21 mouse cellular contexts compared by ENCODE assay signal in genomic region chr4:140946048-140946447, GRCm38 (mm10). TPM values are rescaled to one million over a fixed set of nuclear protein-coding genes. Genes with fewer than 3 reads are reported as not detected.
DNase-seq lines count a peak whose midpoint lies in the region; ATAC-seq and TF ChIP-seq lines count a peak whose summit lies in the region.
"Had no signal": no experiment of that assay in that cellular context is flagged by ENCODE, and none has a peak within 500 bp of the region (broad histone marks: within the 10 kb centered on the region; RNA-seq: fewer than 3 reads in every experiment).

No protein-coding gene starts in this region.

- H3K27me3 ChIP-seq in kidney, embryonic 14.5 days (ENCODE audit: control insufficient read depth, insufficient read depth, low read length) = no peaks in the 10 kb centered on the region
- H3K27me3 ChIP-seq in stomach, embryonic 15.5 days (replicated peaks) = no peaks in the 10 kb centered on the region
- no peaks in the 10 kb centered on the region for H3K27me3 ChIP-seq in stomach, postnatal 0 days (ENCODE audit: control insufficient read depth, insufficient read depth, low read length)
- H3K27me3 ChIP-seq in MEL (ENCODE audit: control insufficient read depth in 1 of 2, insufficient read depth in 2 of 2, low read length in 2 of 2) = no peaks in the 10 kb centered on the region
- H3K27me3 ChIP-seq in midbrain, embryonic 14.5 days (ENCODE audit: control insufficient read depth, insufficient read depth, low read length) = no peaks in the 10 kb centered on the region
- H3K27me3 ChIP-seq: heart, embryonic 13.5 days had no signal

- ATAC-seq in kidney, embryonic 14.5 days (ENCODE audit: low FRiP score, low TSS enrichment) = peak; percentile 40
- peak; percentile 31; the same call in 1 of the 2 replicates for ATAC-seq in stomach, embryonic 15.5 days (ENCODE audit: insufficient read depth, low FRiP score, low read depth)
- ATAC-seq in stomach, postnatal 0 days (ENCODE audit: low FRiP score, low TSS enrichment) = no peak
- peak; percentile 43 for ATAC-seq in megakaryocyte progenitor cell, adult 5-6 weeks (replicated peaks; ENCODE audit: poor library complexity)
- no peak for ATAC-seq in midbrain, embryonic 14.5 days (ENCODE audit: low FRiP score, low TSS enrichment)
- ATAC-seq: forebrain, embryonic 14.5 days had no signal

- no peaks in the 10 kb centered on the region for H3K79me2 ChIP-seq in MEL (ENCODE audit: control insufficient read depth, insufficient read depth, low read length, poor library complexity)

- H3K9ac ChIP-seq in kidney, embryonic 14.5 days (ENCODE audit: low read depth, low read length) = no peak overlapping the region
- no peak overlapping the region for H3K9ac ChIP-seq in stomach, embryonic 15.5 days
- H3K9ac ChIP-seq in stomach, postnatal 0 days (ENCODE audit: low read length) = no peak overlapping the region
- no peak overlapping the region for H3K9ac ChIP-seq in MEL (ENCODE audit: control insufficient read depth, low read depth, low read length, poor library complexity, severe bottlenecking)
- no peak overlapping the region for H3K9ac ChIP-seq in midbrain, embryonic 14.5 days (replicated peaks; ENCODE audit: low read length)
- H3K9ac ChIP-seq: heart, embryonic 13.5 days had no signal

- H3K4me2 ChIP-seq in kidney, embryonic 14.5 days (replicated peaks; ENCODE audit: low read depth, low read length) = no peak overlapping the region
- H3K4me2 ChIP-seq in stomach, embryonic 15.5 days = no peak overlapping the region
- H3K4me2 ChIP-seq in stomach, postnatal 0 days (replicated peaks; ENCODE audit: low read depth) = no peak overlapping the region
- no peak overlapping the region for H3K4me2 ChIP-seq in midbrain, embryonic 14.5 days (ENCODE audit: low read length)
- H3K4me2 ChIP-seq: heart, embryonic 13.5 days; hindbrain, embryonic 13.5 days; midbrain, embryonic 11.5 days had no signal

- H3K36me3 ChIP-seq in kidney, embryonic 14.5 days (ENCODE audit: control insufficient read depth, insufficient read depth, low read length) = no peaks in the 10 kb centered on the region
- no peaks in the 10 kb centered on the region for H3K36me3 ChIP-seq in stomach, embryonic 15.5 days
- H3K36me3 ChIP-seq in stomach, postnatal 0 days (ENCODE audit: control insufficient read depth, insufficient read depth, low read length) = no peaks in the 10 kb centered on the region
- peaks cover 0 to 12% of the 10 kb centered on the region in 2 experiments; a peak in 2 of 4 replicates for H3K36me3 ChIP-seq in MEL (ENCODE audit: control insufficient read depth in 1 of 2, insufficient read depth in 2 of 2, low read length in 2 of 2)
- no peaks in the 10 kb centered on the region for H3K36me3 ChIP-seq in midbrain, embryonic 14.5 days (ENCODE audit: control insufficient read depth, insufficient read depth, low read length)
- H3K36me3 ChIP-seq: heart, embryonic 13.5 days; hindbrain, embryonic 13.5 days had no signal

- no peak for TF ChIP-seq RAD21 in MEL (IDR thresholded peaks at IDR 0.05; ENCODE audit: low read depth, low read length)

- no peak for DNase-seq in kidney, postnatal 10 days
- DNase-seq in stomach, postnatal 0 days (ENCODE audit: low spot score) = no peak
- peak; percentile 67 for DNase-seq in MEL (ENCODE audit: low read depth, low spot score)
- no peak for DNase-seq in right cerebral cortex, postnatal 10 days (ENCODE audit: low spot score in 2 of 2)
- DNase-seq in midbrain, embryonic 14.5 days = no peak
- DNase-seq: adrenal gland, postnatal 10 days; cerebellum, adult 8-10 months; gastrocnemius, postnatal 36 days; heart, adult 2 months; heart, postnatal 36 days; kidney, adult 2 months; kidney, postnatal 14 days; left cerebral cortex, postnatal 4 days; lung, postnatal 14 days had no signal

- no peak for TF ChIP-seq CTCF in stomach, postnatal 0 days (IDR thresholded peaks at IDR 0.05; ENCODE audit: low read depth)
- no peak for TF ChIP-seq CTCF in MEL (IDR thresholded peaks at IDR 0.05 in 2 of 3, conservative IDR thresholded peaks at IDR 0.05 in 1 of 3; ENCODE audit: control insufficient read depth in 1 of 3, insufficient read depth in 1 of 3, low read depth in 2 of 3, low read length in 3 of 3, poor library complexity in 1 of 3, severe bottlenecking in 1 of 3)

- TF ChIP-seq EP300 in stomach, postnatal 0 days (optimal IDR thresholded peaks at IDR 0.05) = no peak
- TF ChIP-seq EP300 in MEL (IDR thresholded peaks at IDR 0.05; ENCODE audit: low read depth in 1 of 2, low read length in 2 of 2) = peak; percentile 56 to 68

- TF ChIP-seq POLR2A in MEL (IDR thresholded peaks at IDR 0.05; ENCODE audit: control insufficient read depth in 1 of 2, insufficient read depth in 1 of 2, low read depth in 1 of 2, low read length in 2 of 2, poor library complexity in 1 of 2) = no peak

- H3K27ac ChIP-seq in kidney, embryonic 14.5 days (ENCODE audit: low read depth, low read length) = no peak overlapping the region
- H3K27ac ChIP-seq in stomach, embryonic 15.5 days = no peak overlapping the region
- no peak overlapping the region for H3K27ac ChIP-seq in stomach, postnatal 0 days (replicated peaks)
- no peak overlapping the region for H3K27ac ChIP-seq in MEL (ENCODE audit: control insufficient read depth, low read depth, low read length)
- H3K27ac ChIP-seq in midbrain, embryonic 14.5 days (replicated peaks; ENCODE audit: low read depth, low read length) = no peak overlapping the region
- H3K27ac ChIP-seq: heart, adult 2 months; heart, embryonic 13.5 days; hindbrain, embryonic 13.5 days had no signal

- 64% methylated on average over 4 of the region's 4 CpGs for WGBS in kidney, embryonic 14.5 days
- 41% methylated on average over 4 of the region's 4 CpGs for WGBS in stomach, embryonic 15.5 days
- 38% methylated on average over 4 of the region's 4 CpGs for WGBS in stomach, postnatal 0 days
- WGBS in midbrain, embryonic 14.5 days = 82% methylated on average over 4 of the region's 4 CpGs

- peaks cover 8% of the 10 kb centered on the region; the same call in 1 of the 2 replicates for H3K4me1 ChIP-seq in kidney, embryonic 14.5 days (ENCODE audit: control insufficient read depth, insufficient read depth, low read length)
- H3K4me1 ChIP-seq in stomach, embryonic 15.5 days = no peaks in the 10 kb centered on the region
- no peaks in the 10 kb centered on the region for H3K4me1 ChIP-seq in stomach, postnatal 0 days (replicated peaks; ENCODE audit: control insufficient read depth, insufficient read depth)
- H3K4me1 ChIP-seq in MEL (ENCODE audit: control insufficient read depth in 1 of 2, insufficient read depth in 2 of 2, low read length in 2 of 2) = peaks cover 5 to 23% of the 10 kb centered on the region in 2 experiments; a peak in 3 of 4 replicates
- no peaks in the 10 kb centered on the region for H3K4me1 ChIP-seq in midbrain, embryonic 14.5 days (ENCODE audit: control insufficient read depth, insufficient read depth, low read length)
- H3K4me1 ChIP-seq: hindbrain, embryonic 13.5 days had no signal

- no peak overlapping the region for H3K4me3 ChIP-seq in kidney, embryonic 14.5 days (ENCODE audit: low read length)
- no peak overlapping the region for H3K4me3 ChIP-seq in stomach, embryonic 15.5 days (replicated peaks)
- no peak overlapping the region for H3K4me3 ChIP-seq in stomach, postnatal 0 days (ENCODE audit: low read depth, low read length)
- H3K4me3 ChIP-seq in MEL (ENCODE audit: control insufficient read depth in 1 of 2, insufficient read depth in 1 of 2, low read depth in 2 of 2, low read length in 2 of 2) = no peak overlapping the region
- H3K4me3 ChIP-seq in midbrain, embryonic 14.5 days (replicated peaks; ENCODE audit: low read depth, low read length) = no peak overlapping the region
- H3K4me3 ChIP-seq: heart, adult 2 months; heart, embryonic 13.5 days; hindbrain, embryonic 13.5 days had no signal

- H3K9me3 ChIP-seq in kidney, embryonic 14.5 days (ENCODE audit: control insufficient read depth, low read length) = no peaks in the 10 kb centered on the region
- no peaks in the 10 kb centered on the region for H3K9me3 ChIP-seq in stomach, embryonic 15.5 days
- no peaks in the 10 kb centered on the region for H3K9me3 ChIP-seq in stomach, postnatal 0 days (ENCODE audit: control insufficient read depth, low read length)
- H3K9me3 ChIP-seq in MEL (replicated peaks; ENCODE audit: insufficient read depth, low read length) = no peaks in the 10 kb centered on the region
- no peaks in the 10 kb centered on the region for H3K9me3 ChIP-seq in midbrain, embryonic 14.5 days (ENCODE audit: control insufficient read depth, low read length)
- H3K9me3 ChIP-seq: hindbrain, embryonic 13.5 days had no signal

RNA-seq across cellular contexts. Expression of gene Sdhb, which starts 15.0 kb away (rescaled TPM):
- polyA plus RNA-seq in kidney, embryonic 14.5 days (2014; fragmentation: Nextera tagmentation; extraction: Ambion mirVana) = 442 and 499 TPM in 2 replicates
- polyA plus RNA-seq in stomach, embryonic 15.5 days (2015; fragmentation: Nextera tagmentation; extraction: Ambion mirVana) = 419 and 423 TPM in 2 replicates
- polyA plus RNA-seq in stomach, postnatal 0 days (2015; fragmentation: Nextera tagmentation; extraction: Ambion mirVana) = 374 and 382 TPM in 2 replicates
- 271 and 292 TPM in 2 replicates for total RNA-seq in MEL (2012; rRNA removed)
- 100 to 1,000 TPM; 342 to 414 TPM for polyA plus RNA-seq in MEL (2012; ENCODE audit: insufficient read depth in 1 of 2, insufficient read length in 2 of 2, low read depth in 1 of 2, low replicate concordance in 2 of 2, missing spikeins in 1 of 2)
- 160 and 167 TPM in 2 replicates for total RNA-seq in megakaryocyte progenitor cell, adult 5-6 weeks (2015)
- 91.4 and 129 TPM in 2 replicates for total RNA-seq in megakaryocyte progenitor cell, adult 5-6 weeks (2017)
- polyA plus RNA-seq in midbrain, embryonic 14.5 days (2014; fragmentation: Nextera tagmentation; extraction: Ambion mirVana) = 456 and 524 TPM in 2 replicates

RNA-seq across cellular contexts. Expression of gene Padi2, which starts 39.9 kb away (rescaled TPM):
- 13.9 and 22.6 TPM in 2 replicates for polyA plus RNA-seq in kidney, embryonic 14.5 days (2014; fragmentation: Nextera tagmentation; extraction: Ambion mirVana)
- 2.7 and 3.0 TPM in 2 replicates for polyA plus RNA-seq in stomach, embryonic 15.5 days (2015; fragmentation: Nextera tagmentation; extraction: Ambion mirVana)
- 0.64 and 0.69 TPM in 2 replicates for polyA plus RNA-seq in stomach, postnatal 0 days (2015; fragmentation: Nextera tagmentation; extraction: Ambion mirVana)
- total RNA-seq in MEL (2012; rRNA removed) = 0.07 and 0.27 TPM in 2 replicates
- polyA plus RNA-seq in MEL (2012; ENCODE audit: insufficient read depth in 1 of 2, insufficient read length in 2 of 2, low read depth in 1 of 2, low replicate concordance in 2 of 2, missing spikeins in 1 of 2) = under 1 TPM in 1 of 2 experiments, not detected in 1; 0.07 TPM
- total RNA-seq in megakaryocyte progenitor cell, adult 5-6 weeks (2015) = 5.5 and 5.7 TPM in 2 replicates
- total RNA-seq in megakaryocyte progenitor cell, adult 5-6 weeks (2017) = 4.8 and 5.0 TPM in 2 replicates
- 1.1 and 1.7 TPM in 2 replicates for polyA plus RNA-seq in midbrain, embryonic 14.5 days (2014; fragmentation: Nextera tagmentation; extraction: Ambion mirVana)

RNA-seq across cellular contexts. Expression of gene Atp13a2, which starts 40.6 kb away (rescaled TPM):
- polyA plus RNA-seq in kidney, embryonic 14.5 days (2014; fragmentation: Nextera tagmentation; extraction: Ambion mirVana) = 26.5 and 39.5 TPM in 2 replicates
- polyA plus RNA-seq in stomach, embryonic 15.5 days (2015; fragmentation: Nextera tagmentation; extraction: Ambion mirVana) = 42.7 and 45.9 TPM in 2 replicates
- polyA plus RNA-seq in stomach, postnatal 0 days (2015; fragmentation: Nextera tagmentation; extraction: Ambion mirVana) = 14.4 and 15.9 TPM in 2 replicates
- 27.3 and 29.0 TPM in 2 replicates for total RNA-seq in MEL (2012; rRNA removed)
- 10 to 100 TPM in 1 of 2 experiments, not detected in 1; 65.4 TPM for polyA plus RNA-seq in MEL (2012; ENCODE audit: insufficient read depth in 1 of 2, insufficient read length in 2 of 2, low read depth in 1 of 2, low replicate concordance in 2 of 2, missing spikeins in 1 of 2)
- 9.0 and 13.1 TPM in 2 replicates for total RNA-seq in megakaryocyte progenitor cell, adult 5-6 weeks (2015)
- 19.2 and 23.4 TPM in 2 replicates for total RNA-seq in megakaryocyte progenitor cell, adult 5-6 weeks (2017)
- 162 and 173 TPM in 2 replicates for polyA plus RNA-seq in midbrain, embryonic 14.5 days (2014; fragmentation: Nextera tagmentation; extraction: Ambion mirVana)

Comparison
In these comparisons a context has a peak if more than half of its experiments do, and no peak if none do; other contexts are left out.
1. ATAC-seq: peak in kidney, embryonic 14.5 days (single experiment), stomach, embryonic 15.5 days (single experiment) and megakaryocyte progenitor cell, adult 5-6 weeks (single experiment); none in stomach, postnatal 0 days (single experiment) and midbrain, embryonic 14.5 days (single experiment).